Mouse (Mus musculus): ENCODE measurements around the gene Mum1. TPM values are rescaled to one million over a fixed set of nuclear protein-coding genes. Genes with fewer than 3 reads are reported as not detected.

Mum1 gene
- polyA plus RNA-seq, 1 experiment from 2014 or later, result 34.0 TPM

DNA sequence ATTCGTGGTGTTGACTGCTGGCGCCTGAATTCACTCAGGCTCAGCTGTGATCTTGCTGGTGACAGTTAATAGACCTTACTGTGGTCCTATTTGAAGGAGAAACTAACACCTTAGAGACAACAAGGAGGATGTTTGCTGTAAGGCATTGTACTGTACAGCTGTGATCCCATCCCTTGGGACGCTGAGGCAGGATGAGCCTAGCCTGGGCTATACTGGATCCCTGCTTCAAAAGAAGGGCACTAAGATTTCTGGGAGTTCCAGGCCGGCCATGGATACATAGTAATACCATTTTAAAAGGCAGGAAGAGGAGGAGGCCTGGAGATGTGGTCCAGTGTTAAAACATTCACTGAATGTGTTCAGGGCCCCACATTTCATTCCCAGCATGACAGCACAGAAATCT lies 24.3 kb downstream of the Mum1 start:
- H3K36me3 ChIP-seq (ENCODE audit: insufficient read depth, low read length), result peaks cover 7% of the 10 kb centered on the region; the same call in 1 of the 2 replicates
- H3K9me3 ChIP-seq (ENCODE audit: low read length), result no peaks in the 10 kb centered on the region
- no peak overlapping the region for H3K4me3 ChIP-seq (ENCODE audit: low read depth, low read length)
- TF ChIP-seq EP300 (IDR thresholded peaks at IDR 0.05) (no peak), CTCF (IDR thresholded peaks at IDR 0.05) (no peak)
- no peak overlapping the region for H3K27ac ChIP-seq (ENCODE audit: low read length)
- no peak overlapping the region for H3K9ac ChIP-seq (replicated peaks; ENCODE audit: low read depth)
- no peaks in the 10 kb centered on the region; the same call in 1 of the 2 replicates for H3K4me1 ChIP-seq (ENCODE audit: insufficient read depth, low read depth, low read length)
- no peak overlapping the region for H3K4me2 ChIP-seq (replicated peaks; ENCODE audit: low read depth, low read length)
- ATAC-seq, result no peak
- DNase-seq (ENCODE audit: low spot score), result no peak
- H3K27me3 ChIP-seq (replicated peaks; ENCODE audit: insufficient read depth, low read length), result no peaks in the 10 kb centered on the region
- WGBS, result 83% methylated on average over 4 of the region's 4 CpGs

DNA sequence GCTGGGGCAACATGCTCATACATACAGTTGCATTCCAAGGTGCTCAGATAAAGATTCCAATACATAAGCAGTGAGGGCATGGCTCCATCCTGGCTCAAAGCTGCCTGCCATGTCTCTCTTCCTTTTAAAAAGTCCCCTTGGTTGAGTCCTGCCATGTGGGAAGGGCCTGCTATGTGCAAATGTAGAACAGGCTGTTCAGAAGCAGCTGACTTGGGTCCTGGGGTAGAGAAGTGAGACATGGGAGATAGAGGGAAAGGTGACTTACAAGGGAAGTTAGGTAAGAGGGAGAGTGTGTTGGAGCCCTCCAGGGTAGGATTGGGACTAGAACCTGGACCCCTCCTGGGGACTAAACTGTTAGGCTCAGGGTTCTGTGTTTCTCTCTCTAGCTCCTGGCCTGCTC lies 25.8 kb downstream of the Mum1 start:
- H3K9me3 ChIP-seq (ENCODE audit: low read length), result no peaks in the 10 kb centered on the region
- no peak for ATAC-seq
- H3K9ac ChIP-seq (replicated peaks; ENCODE audit: low read depth), result no peak overlapping the region
- H3K27ac ChIP-seq (ENCODE audit: low read length), result no peak overlapping the region
- no peak for TF ChIP-seq CTCF (IDR thresholded peaks at IDR 0.05)
- no peak for TF ChIP-seq EP300 (IDR thresholded peaks at IDR 0.05)
- H3K4me2 ChIP-seq (replicated peaks; ENCODE audit: low read depth, low read length), result no peak overlapping the region
- peaks cover 21% of the 10 kb centered on the region; the same call in 1 of the 2 replicates for H3K36me3 ChIP-seq (ENCODE audit: insufficient read depth, low read length)
- H3K27me3 ChIP-seq (replicated peaks; ENCODE audit: insufficient read depth, low read length), result no peaks in the 10 kb centered on the region
- no peak overlapping the region for H3K4me3 ChIP-seq (ENCODE audit: low read depth, low read length)
- no peaks in the 10 kb centered on the region; the same call in 1 of the 2 replicates for H3K4me1 ChIP-seq (ENCODE audit: insufficient read depth, low read depth, low read length)
- DNase-seq (ENCODE audit: low spot score), result no peak

DNA sequence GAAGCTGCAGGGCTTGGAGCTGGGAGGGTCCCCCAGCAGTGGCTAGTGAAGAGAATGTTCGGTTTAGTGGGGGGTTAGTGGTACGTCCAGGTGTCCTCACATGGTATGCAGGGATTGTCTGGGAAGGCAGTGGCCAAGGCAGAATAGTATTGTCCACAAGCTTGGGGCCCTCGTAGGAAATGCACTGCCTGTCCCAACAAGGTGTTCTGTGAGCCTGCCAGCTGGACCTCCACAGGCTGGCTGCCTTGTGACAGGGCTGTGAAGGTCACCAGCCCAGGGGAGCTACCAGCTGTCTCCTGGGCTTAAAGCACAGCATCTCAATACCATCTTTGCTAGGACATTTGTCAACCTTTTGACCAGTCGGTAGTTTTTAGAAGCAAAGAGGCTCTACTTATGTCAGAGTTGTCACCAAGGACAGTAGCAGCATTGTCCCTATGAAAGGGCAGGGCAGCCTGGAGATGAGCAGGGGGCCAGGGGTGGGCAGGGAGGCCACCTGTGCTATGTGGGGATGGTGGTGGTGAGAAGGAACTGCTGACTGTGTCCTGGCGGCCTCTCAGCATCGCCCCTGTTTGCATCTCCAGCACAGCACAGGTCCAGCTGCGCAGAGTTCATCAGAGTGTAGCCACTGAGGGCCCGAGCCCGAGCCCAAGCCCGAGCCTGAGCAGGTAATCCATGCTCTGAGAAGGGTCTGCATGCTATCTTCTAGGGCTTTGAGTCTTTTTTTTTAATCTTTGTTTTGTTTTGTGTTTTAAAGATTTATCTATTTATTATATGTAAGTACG lies 26.4 kb downstream of the Mum1 start:
- ATAC-seq (no peak), DNase-seq (ENCODE audit: low spot score) (no peak)
- no peak for TF ChIP-seq EP300 (IDR thresholded peaks at IDR 0.05)
- TF ChIP-seq CTCF (IDR thresholded peaks at IDR 0.05), result no peak

DNA sequence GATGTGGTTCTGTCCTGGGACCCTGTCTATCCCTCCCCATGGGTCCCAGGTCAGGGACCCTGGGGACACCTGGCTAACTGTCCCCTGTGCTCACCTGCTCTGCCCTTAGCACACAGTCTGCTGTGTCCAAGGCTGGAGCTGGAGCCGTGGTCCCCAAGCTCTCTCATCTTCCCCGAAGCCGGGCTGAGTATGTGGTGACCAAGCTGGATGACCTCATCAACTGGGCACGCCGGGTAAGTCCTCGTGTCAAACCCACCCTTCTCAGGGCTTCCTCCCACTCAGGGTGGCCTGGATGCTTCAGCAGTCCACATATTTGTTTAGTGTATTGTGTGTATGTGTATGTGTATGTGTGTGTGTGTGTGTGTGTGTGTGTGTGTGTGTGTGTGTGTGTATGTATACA lies 27.3 kb downstream of the Mum1 start:
- no peak for TF ChIP-seq EP300 (IDR thresholded peaks at IDR 0.05)
- no peak for TF ChIP-seq CTCF (IDR thresholded peaks at IDR 0.05)
- H3K36me3 ChIP-seq (ENCODE audit: insufficient read depth, low read length), result peaks cover 22% of the 10 kb centered on the region; the same call in 1 of the 2 replicates
- no peak overlapping the region for H3K27ac ChIP-seq (ENCODE audit: low read length)

More for the DNA sequence above, 26.4 kb downstream of the Mum1 start:
- Histone ChIP-seq H3K4me1 (ENCODE audit: insufficient read depth, low read depth, low read length) (no peaks in the 10 kb centered on the region; the same call in 1 of the 2 replicates), H3K4me3 (ENCODE audit: low read depth, low read length) (no peak overlapping the region), H3K9me3 (ENCODE audit: low read length) (no peaks in the 10 kb centered on the region), H3K27me3 (replicated peaks; ENCODE audit: insufficient read depth, low read length) (no peaks in the 10 kb centered on the region), H3K27ac (ENCODE audit: low read length) (no peak overlapping the region), H3K9ac (replicated peaks; ENCODE audit: low read depth) (no peak overlapping the region), H3K36me3 (ENCODE audit: insufficient read depth, low read length) (peaks cover 22% of the 10 kb centered on the region; the same call in 1 of the 2 replicates), H3K4me2 (replicated peaks; ENCODE audit: low read depth, low read length) (no peak overlapping the region)
- WGBS, result 82% methylated on average over 11 of the region's 11 CpGs

DNA sequence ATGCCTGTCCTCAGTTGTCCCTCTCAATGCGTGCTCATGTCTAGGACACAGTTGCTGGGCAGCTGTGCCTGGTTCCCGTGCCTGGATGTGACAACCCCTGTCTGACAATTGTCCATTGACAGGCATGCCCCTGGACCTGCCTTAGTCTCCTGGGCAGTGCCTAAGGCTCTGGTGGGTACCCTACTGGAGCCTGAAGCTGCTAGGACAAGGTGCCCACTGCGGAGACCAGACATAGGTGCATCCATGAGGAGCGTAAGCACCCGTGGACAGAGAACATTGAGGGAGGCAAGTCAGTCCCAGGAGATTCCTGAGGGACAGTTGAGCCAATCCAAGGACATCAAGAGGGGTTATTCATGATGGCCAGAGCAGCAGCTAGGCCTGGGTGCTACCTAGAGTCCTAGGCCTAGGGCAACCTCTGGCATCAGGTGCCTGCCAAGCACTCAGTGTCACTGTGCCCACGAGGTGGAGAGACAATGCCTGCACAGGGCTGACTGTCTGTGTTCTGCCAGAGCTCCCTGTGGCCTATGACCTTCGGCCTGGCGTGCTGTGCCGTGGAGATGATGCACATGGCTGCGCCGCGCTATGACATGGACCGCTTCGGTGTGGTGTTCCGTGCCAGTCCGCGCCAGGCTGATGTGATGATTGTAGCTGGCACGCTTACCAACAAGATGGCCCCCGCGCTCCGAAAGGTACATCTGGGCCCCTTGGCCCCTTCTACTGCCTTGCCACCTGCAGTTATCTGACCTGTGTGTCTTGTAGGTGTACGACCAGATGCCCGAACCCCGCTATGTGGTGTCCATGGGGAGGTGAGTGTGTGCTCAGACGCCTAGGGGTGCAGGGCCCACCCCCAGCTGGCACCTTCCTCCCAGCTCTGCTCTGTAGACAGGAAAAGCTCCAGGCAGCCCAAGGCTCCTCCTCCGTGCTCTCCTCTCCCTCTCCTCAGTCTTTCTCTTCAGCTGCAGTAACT lies 28.4 kb downstream of the Mum1 start:
- H3K4me1 ChIP-seq (ENCODE audit: insufficient read depth, low read depth, low read length), result no peaks in the 10 kb centered on the region; the same call in 1 of the 2 replicates
- TF ChIP-seq CTCF (IDR thresholded peaks at IDR 0.05) (no peak), EP300 (IDR thresholded peaks at IDR 0.05) (no peak)
- no peaks in the 10 kb centered on the region for H3K27me3 ChIP-seq (replicated peaks; ENCODE audit: insufficient read depth, low read length)
- H3K36me3 ChIP-seq (ENCODE audit: insufficient read depth, low read length), result peaks cover 22% of the 10 kb centered on the region; the same call in 1 of the 2 replicates
- no peaks in the 10 kb centered on the region for H3K9me3 ChIP-seq (ENCODE audit: low read length)
- H3K4me3 ChIP-seq (ENCODE audit: low read depth, low read length), result no peak overlapping the region
- 91% methylated on average over 26 of the region's 26 CpGs for WGBS
- H3K27ac ChIP-seq (ENCODE audit: low read length), result no peak overlapping the region
- ATAC-seq (no peak), DNase-seq (ENCODE audit: low spot score) (no peak)
- H3K9ac ChIP-seq (replicated peaks; ENCODE audit: low read depth), result no peak overlapping the region
- H3K4me2 ChIP-seq (replicated peaks; ENCODE audit: low read depth, low read length), result no peak overlapping the region

More for the DNA sequence above, 27.3 kb downstream of the Mum1 start:
- ATAC-seq, result no peak
- WGBS, result 71% methylated on average over 6 of the region's 6 CpGs
- no peak overlapping the region for H3K4me3 ChIP-seq (ENCODE audit: low read depth, low read length)
- H3K27me3 ChIP-seq (replicated peaks; ENCODE audit: insufficient read depth, low read length), result no peaks in the 10 kb centered on the region
- no peak overlapping the region for H3K4me2 ChIP-seq (replicated peaks; ENCODE audit: low read depth, low read length)
- H3K9me3 ChIP-seq (ENCODE audit: low read length), result no peaks in the 10 kb centered on the region
- DNase-seq (ENCODE audit: low spot score), result no peak
- no peaks in the 10 kb centered on the region; the same call in 1 of the 2 replicates for H3K4me1 ChIP-seq (ENCODE audit: insufficient read depth, low read depth, low read length)
- H3K9ac ChIP-seq (replicated peaks; ENCODE audit: low read depth), result no peak overlapping the region
